Mouse (Mus musculus): ENCODE results near the gene Dlat. TPM values are rescaled to one million over a fixed set of nuclear protein-coding genes. Genes with fewer than 3 reads are reported as not detected.

Dlat gene
- polyA plus RNA-seq, 1 experiment: 10.9 TPM

DNA sequence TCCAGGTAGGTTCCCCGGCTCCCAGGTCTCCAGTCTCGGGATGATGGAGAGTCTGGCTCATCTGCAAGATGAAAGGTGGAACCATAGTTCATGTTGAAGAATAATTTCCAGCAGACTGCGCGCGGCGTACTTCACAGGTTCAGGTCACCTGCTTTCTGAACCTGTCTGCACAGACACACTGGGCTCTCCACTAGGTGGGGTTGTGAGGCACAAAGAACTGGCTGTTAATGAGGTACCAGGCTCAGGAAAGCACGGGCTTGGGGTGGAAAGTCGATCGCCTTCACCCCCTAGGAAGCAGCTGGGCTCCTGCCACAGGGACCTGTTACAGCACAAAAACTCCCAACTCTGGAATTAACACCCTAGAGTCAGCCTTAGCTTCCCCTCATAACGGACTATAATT is 34.1 kb upstream of the Dlat start:
- Histone ChIP-seq H3K27me3 (replicated peaks) (peaks cover 57% of the 10 kb centered on the region), H3K36me3 (replicated peaks; ENCODE audit: low read length) (no peaks in the 10 kb centered on the region), H3K4me3 (replicated peaks) (no peak overlapping the region), H3K9me3 (no peaks in the 10 kb centered on the region), H3K4me1 (peaks cover 17% of the 10 kb centered on the region)
- no peak for TF ChIP-seq GATA1 (IDR thresholded peaks at IDR 0.05; ENCODE audit: borderline replicate concordance, low read length)
- no peak for TF ChIP-seq FLI1 (IDR thresholded peaks at IDR 0.05; ENCODE audit: low read length)

DNA sequence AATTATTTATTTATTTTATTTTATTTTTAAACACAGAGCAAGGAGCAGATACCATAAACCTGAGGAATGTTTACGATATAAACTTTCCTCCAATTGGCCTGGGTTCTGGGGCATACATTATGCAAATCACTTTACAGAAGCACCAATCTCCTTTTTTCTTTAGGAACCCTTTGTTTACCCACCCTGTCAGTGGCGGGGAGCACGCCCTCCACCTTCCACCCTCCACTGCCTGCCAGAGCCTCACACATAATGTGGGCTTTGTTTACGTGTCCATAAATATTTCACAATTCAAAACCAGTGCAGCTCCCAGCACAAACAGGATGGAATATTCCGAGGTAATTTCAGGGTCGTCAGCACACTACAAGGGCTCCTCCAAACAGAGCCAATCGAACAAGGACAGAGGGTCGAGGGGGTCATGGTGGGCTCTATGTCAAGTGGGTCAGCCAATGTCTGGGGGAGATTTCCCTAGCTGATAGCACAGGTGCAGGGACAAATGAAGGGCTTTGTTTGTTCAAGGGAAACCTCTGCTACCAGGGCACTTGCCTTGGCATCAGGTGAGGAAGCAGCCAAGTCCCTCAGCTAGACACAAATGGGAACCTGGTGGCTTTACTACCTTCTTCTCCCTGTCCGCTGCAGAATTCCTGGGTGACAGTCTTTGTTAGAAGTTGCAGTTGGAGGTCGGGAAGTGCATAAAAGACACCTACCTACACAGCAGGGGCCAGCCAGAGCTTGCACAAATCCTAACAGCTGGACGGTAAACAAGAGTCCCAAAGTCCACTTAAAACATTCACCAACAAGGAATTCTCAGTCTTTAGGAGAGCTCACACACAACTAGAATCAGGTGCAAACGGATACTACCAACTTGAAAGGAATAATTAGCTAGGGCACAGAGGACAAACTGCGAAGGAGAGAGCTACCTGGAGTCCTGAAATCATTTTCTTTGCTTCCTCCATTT is 33.3 kb upstream of the Dlat start:
- H3K9me3 ChIP-seq: no peaks in the 10 kb centered on the region
- no peaks in the 10 kb centered on the region for H3K36me3 ChIP-seq (replicated peaks; ENCODE audit: low read length)
- H3K4me3 ChIP-seq (replicated peaks): no peak overlapping the region
- H3K27me3 ChIP-seq (replicated peaks): peaks cover 54% of the 10 kb centered on the region
- TF ChIP-seq GATA1 (IDR thresholded peaks at IDR 0.05; ENCODE audit: borderline replicate concordance, low read length): no peak
- no peak for TF ChIP-seq FLI1 (IDR thresholded peaks at IDR 0.05; ENCODE audit: low read length)
- peaks cover 12% of the 10 kb centered on the region for H3K4me1 ChIP-seq

DNA sequence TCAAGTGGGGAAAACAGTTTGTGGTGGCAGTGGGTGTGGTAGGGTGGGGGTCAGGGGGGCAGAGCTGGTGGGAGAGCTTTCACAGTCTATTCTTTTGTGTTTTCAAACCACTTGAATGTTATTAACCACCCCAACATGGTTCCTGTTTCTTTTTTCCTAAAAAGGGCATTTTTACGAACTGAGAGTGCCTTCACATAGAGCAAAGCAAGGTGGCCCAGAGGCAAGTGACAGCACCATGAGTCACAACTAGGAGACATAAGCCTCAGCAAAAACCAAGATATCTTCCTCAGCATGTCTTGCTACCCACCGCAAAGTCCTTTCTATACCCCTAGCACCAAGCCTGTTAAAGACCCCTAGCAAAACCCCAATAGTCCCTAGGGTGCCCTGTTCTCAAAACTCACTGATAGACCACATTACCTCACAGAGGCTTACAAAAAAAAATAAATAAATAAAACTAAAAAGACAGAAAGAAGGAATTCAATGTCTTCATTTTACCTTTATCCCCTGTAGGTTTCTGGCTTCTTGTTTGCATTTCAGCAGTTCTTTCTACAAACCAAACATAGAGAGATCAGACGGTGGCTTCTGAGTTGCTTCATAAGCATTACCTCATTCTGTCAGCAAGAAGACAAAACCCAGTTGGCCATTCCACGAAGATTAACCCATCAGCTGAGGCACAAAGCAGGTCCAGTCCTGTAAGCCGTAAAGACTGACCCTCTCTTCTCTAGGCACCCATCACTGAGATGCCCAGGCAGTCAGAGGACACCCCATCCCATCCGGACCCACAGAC is 27.5 kb upstream of the Dlat start:
- TF ChIP-seq GATA1 (IDR thresholded peaks at IDR 0.05; ENCODE audit: borderline replicate concordance, low read length) (no peak), FLI1 (IDR thresholded peaks at IDR 0.05; ENCODE audit: low read length) (no peak)
- Histone ChIP-seq H3K36me3 (replicated peaks; ENCODE audit: low read length) (no peaks in the 10 kb centered on the region), H3K4me1 (peaks cover 3% of the 10 kb centered on the region; the same call in 1 of the 2 replicates), H3K4me3 (replicated peaks) (no peak overlapping the region), H3K27me3 (replicated peaks) (peaks cover 28% of the 10 kb centered on the region), H3K9me3 (no peaks in the 10 kb centered on the region)

DNA sequence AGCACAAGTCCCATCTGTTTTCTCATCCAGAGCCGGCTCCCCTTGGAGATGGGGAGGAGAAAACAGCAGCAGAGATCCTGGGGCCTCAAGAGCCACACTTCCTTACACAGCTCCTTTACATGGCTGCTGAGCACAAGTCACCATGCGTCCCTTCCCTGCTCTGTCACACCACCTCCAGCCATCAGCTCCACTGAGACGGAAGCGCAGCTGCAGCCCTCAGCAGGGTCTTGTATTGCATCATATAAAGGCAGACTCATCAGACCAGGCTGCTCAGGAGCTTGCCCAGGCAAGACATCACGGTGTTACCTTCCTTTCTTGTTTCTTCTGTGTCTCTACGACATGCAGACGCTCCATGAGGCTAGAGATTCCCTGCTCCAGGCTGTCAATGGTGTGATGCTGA is 22.1 kb upstream of the Dlat start:
- Histone ChIP-seq H3K4me3 (replicated peaks) (no peak overlapping the region), H3K9me3 (no peaks in the 10 kb centered on the region), H3K27me3 (replicated peaks) (peaks cover 25% of the 10 kb centered on the region), H3K36me3 (replicated peaks; ENCODE audit: low read length) (no peaks in the 10 kb centered on the region), H3K4me1 (peaks cover 13% of the 10 kb centered on the region)
- TF ChIP-seq FLI1 (IDR thresholded peaks at IDR 0.05; ENCODE audit: low read length) (no peak), GATA1 (IDR thresholded peaks at IDR 0.05; ENCODE audit: borderline replicate concordance, low read length) (no peak)

DNA sequence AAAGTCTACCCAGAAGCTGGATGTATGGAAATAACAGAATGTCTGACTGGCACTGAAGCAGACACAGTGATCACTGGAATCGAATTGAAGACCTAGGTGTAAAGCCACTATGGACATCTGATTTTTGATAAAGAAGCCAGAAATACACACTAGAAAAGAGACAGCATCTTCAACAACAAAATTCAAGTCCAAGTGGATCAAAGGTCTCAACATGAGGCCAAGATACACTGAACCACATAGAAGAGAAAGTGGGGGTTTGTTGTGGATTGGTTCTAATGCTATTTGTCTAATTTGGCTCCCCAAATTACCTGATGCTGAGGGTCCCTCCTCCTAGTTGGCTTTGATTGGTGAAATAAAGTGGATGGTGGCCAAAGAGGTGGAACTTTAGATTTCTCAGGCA is 19.8 kb upstream of the Dlat start:
- no peak overlapping the region for H3K4me3 ChIP-seq (replicated peaks)
- H3K9me3 ChIP-seq: no peaks in the 10 kb centered on the region
- H3K4me1 ChIP-seq: peaks cover 13% of the 10 kb centered on the region
- H3K27me3 ChIP-seq (replicated peaks): peaks cover 25% of the 10 kb centered on the region
- no peaks in the 10 kb centered on the region for H3K36me3 ChIP-seq (replicated peaks; ENCODE audit: low read length)
- TF ChIP-seq FLI1 (IDR thresholded peaks at IDR 0.05; ENCODE audit: low read length) (no peak), GATA1 (IDR thresholded peaks at IDR 0.05; ENCODE audit: borderline replicate concordance, low read length) (no peak)

DNA sequence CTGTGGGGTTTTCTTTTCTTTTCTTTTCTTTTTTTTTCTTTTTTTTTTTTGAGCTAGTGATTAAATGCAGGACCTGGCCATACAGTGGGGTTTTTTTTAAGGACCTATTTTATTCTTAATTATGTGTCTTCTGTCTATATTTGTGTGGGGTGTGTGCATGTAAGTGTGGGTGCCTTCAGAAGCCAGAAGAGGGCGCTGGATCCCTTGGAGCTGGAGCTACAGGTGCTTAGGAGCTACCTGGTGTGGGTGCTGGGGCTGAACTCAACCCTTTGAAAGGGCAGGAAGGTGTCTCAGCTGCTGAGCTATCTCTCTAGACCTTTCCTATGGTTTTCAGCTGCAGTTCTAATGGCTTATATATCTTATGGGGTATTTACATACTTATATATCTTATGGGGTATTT is 15.2 kb upstream of the Dlat start:
- H3K27me3 ChIP-seq (replicated peaks): peaks cover 13% of the 10 kb centered on the region
- no peaks in the 10 kb centered on the region for H3K4me1 ChIP-seq
- TF ChIP-seq FLI1 (IDR thresholded peaks at IDR 0.05; ENCODE audit: low read length) (no peak), GATA1 (IDR thresholded peaks at IDR 0.05; ENCODE audit: borderline replicate concordance, low read length) (no peak)
- H3K4me3 ChIP-seq (replicated peaks): no peak overlapping the region
- H3K9me3 ChIP-seq: no peaks in the 10 kb centered on the region
- no peaks in the 10 kb centered on the region for H3K36me3 ChIP-seq (replicated peaks; ENCODE audit: low read length)

DNA sequence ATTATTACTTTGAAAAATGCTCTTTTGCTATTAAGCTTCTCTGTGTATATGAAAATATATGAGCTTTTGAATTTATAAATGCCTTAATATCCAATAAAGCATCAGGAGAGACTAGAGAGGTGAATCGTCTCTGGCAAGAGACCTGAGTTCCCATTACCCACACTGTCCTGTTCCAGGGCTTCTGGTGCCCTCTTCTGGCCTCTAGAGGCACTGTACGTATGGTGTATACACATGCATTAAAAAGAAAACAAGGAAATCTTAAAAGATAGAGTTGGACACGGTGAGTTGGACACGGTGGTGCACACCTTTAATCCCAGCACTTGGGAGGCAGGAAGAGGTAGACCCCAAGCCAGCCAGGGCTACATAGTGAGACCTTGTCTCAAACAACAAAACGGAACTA is 11.1 kb upstream of the Dlat start:
- Histone ChIP-seq H3K4me1 (no peaks in the 10 kb centered on the region), H3K4me3 (replicated peaks) (peak overlapping the region; percentile 72), H3K36me3 (replicated peaks; ENCODE audit: low read length) (no peaks in the 10 kb centered on the region), H3K27me3 (replicated peaks) (peaks cover 11% of the 10 kb centered on the region), H3K9me3 (no peaks in the 10 kb centered on the region)
- no peak for TF ChIP-seq GATA1 (IDR thresholded peaks at IDR 0.05; ENCODE audit: borderline replicate concordance, low read length)
- TF ChIP-seq FLI1 (IDR thresholded peaks at IDR 0.05; ENCODE audit: low read length): no peak

DNA sequence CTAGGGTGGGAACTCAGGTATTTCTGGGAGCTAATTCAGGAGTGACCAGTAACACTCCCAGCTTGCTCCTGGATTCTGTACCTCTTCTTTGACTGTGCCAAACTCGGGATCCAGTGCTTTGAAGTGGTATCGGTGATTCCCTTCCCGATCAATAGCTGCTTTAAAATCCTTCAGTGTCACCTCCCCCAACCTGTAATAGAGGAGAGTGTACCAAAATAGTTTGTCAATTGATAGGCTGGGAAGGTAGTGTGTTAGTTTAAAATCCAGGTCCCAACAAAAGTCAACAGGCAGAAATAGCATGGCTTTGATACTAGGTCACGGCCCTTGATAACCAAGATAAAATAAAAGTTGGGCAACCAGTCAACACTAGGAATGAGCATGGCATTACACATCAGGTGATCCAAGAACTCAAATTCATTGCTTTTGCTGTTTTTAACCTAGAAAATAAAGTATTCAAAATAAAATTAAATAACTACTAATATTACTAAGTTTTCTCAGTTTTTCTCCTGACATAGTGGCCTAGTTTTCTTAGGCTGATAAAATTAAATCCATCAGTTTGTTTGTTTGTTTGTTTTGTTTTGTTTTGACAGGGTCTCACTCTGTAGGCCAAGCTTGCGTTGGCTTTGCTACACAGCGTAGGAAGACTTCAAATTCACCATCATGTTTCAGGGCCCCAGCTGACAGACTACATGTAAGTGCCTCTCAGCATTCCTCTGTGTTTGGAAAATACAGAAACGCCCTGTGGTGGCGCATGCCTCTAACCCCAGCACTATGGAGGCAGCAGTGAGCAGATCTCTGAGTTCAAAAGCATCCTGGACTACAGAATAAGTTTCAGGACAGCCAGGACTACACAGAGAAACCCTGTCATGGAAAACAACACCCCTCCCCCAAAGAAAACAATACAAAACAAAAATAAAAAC is 8.3 kb upstream of the Dlat start:
- H3K36me3 ChIP-seq (replicated peaks; ENCODE audit: low read length): no peaks in the 10 kb centered on the region
- H3K9me3 ChIP-seq: no peaks in the 10 kb centered on the region
- TF ChIP-seq GATA1 (IDR thresholded peaks at IDR 0.05; ENCODE audit: borderline replicate concordance, low read length) (no peak), FLI1 (IDR thresholded peaks at IDR 0.05; ENCODE audit: low read length) (no peak)
- H3K27me3 ChIP-seq (replicated peaks): peaks cover 18% of the 10 kb centered on the region
- H3K4me1 ChIP-seq: no peaks in the 10 kb centered on the region
- no peak overlapping the region for H3K4me3 ChIP-seq (replicated peaks)

DNA sequence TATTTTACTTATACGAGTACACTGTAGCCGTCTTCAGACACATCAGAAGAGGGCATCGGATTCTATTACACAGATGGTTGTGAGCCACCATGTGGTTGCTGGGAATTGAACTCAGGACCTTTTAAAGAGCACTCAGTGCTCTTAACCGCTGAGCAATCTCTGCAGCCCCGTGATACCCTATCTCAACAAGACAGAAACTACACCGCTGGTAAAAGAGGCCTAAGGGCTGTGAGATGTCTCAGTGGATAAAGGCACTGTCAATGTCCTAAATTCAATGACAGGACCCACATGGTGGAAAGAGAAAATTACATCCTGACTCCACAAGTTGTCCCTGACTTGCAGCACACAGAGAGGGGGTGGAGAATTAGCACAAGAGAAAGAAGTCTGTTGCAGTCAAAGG is 6.9 kb upstream of the Dlat start:
- Histone ChIP-seq H3K4me1 (no peaks in the 10 kb centered on the region), H3K9me3 (no peaks in the 10 kb centered on the region), H3K36me3 (replicated peaks; ENCODE audit: low read length) (no peaks in the 10 kb centered on the region), H3K4me3 (replicated peaks) (no peak overlapping the region), H3K27me3 (replicated peaks) (peaks cover 18% of the 10 kb centered on the region)
- TF ChIP-seq FLI1 (IDR thresholded peaks at IDR 0.05; ENCODE audit: low read length): no peak
- no peak for TF ChIP-seq GATA1 (IDR thresholded peaks at IDR 0.05; ENCODE audit: borderline replicate concordance, low read length)

Data from megakaryocyte, embryonic 14.5 days (primary cell).